Comparison of ENCODE assay signal across 8 mouse cellular contexts in genomic region chr4:103113402-103113801, GRCm38 (mm10). TPM values are rescaled to one million over a fixed set of nuclear protein-coding genes. Genes with fewer than 3 reads are reported as not detected.
DNase-seq lines count a peak whose midpoint lies in the region; ATAC-seq lines count a peak whose summit lies in the region.

No protein-coding gene starts in this region.

- ATAC-seq in CD4-positive, CD25-positive, alpha-beta regulatory T cell, adult 4 months: no peak
- no peak for ATAC-seq in limb, embryonic 13.5 days (ENCODE audit: low FRiP score, low read depth)
- ATAC-seq in stomach, embryonic 16.5 days (ENCODE audit: insufficient read depth, low FRiP score): no peak

- H3K27me3 ChIP-seq in limb, embryonic 13.5 days: no peaks in the 10 kb centered on the region
- H3K27me3 ChIP-seq in stomach, embryonic 16.5 days (ENCODE audit: control insufficient read depth, insufficient read depth, low read length): no peaks in the 10 kb centered on the region

- H3K27ac ChIP-seq in limb, embryonic 13.5 days: peak overlapping the region; percentile 99
- peak overlapping the region; percentile 99 for H3K27ac ChIP-seq in stomach, embryonic 16.5 days (ENCODE audit: low read length)

- H3K4me2 ChIP-seq in limb, embryonic 13.5 days (replicated peaks): peak overlapping the region; percentile 79
- peak overlapping the region; percentile 68 for H3K4me2 ChIP-seq in stomach, embryonic 16.5 days (ENCODE audit: low read depth, low read length)

- H3K9me3 ChIP-seq in limb, embryonic 13.5 days: no peaks in the 10 kb centered on the region
- no peaks in the 10 kb centered on the region for H3K9me3 ChIP-seq in stomach, embryonic 16.5 days (replicated peaks; ENCODE audit: control insufficient read depth, low read length)

- peak overlapping the region; percentile 79 for H3K9ac ChIP-seq in limb, embryonic 13.5 days
- peak overlapping the region; percentile 90 for H3K9ac ChIP-seq in stomach, embryonic 16.5 days (ENCODE audit: low read length)

- WGBS in limb, embryonic 13.5 days: 8% methylated on average over 11 of the region's 11 CpGs
- 4% methylated on average over 11 of the region's 11 CpGs for WGBS in stomach, embryonic 16.5 days

- H3K36me3 ChIP-seq in limb, embryonic 13.5 days: peaks cover 14% of the 10 kb centered on the region
- H3K36me3 ChIP-seq in stomach, embryonic 16.5 days (ENCODE audit: control insufficient read depth, insufficient read depth, low read length): peaks cover 5% of the 10 kb centered on the region; the same call in 1 of the 2 replicates

- peaks cover 20% of the 10 kb centered on the region for H3K4me1 ChIP-seq in limb, embryonic 13.5 days
- H3K4me1 ChIP-seq in stomach, embryonic 16.5 days (ENCODE audit: control insufficient read depth, insufficient read depth, low read length): peaks cover 14% of the 10 kb centered on the region

- DNase-seq in CD4-positive, CD25-positive, alpha-beta regulatory T cell, adult 2 months (ENCODE audit: low read depth, low spot score): peak; percentile 32
- peak; percentile 71 for DNase-seq in retina, adult 2 months (ENCODE audit: low read depth, low spot score)
- DNase-seq in retina, postnatal 1 day: no peak
- DNase-seq in layer of hippocampus, adult 11-12 months (ENCODE audit: low spot score): no peak
- DNase-seq in right cerebral cortex, postnatal 14 days: no peak

- H3K4me3 ChIP-seq in limb, embryonic 13.5 days: peak overlapping the region; percentile 82
- H3K4me3 ChIP-seq in stomach, embryonic 16.5 days (replicated peaks; ENCODE audit: low read length): peak overlapping the region; percentile 77

RNA-seq across cellular contexts. Expression of gene Mier1, which starts 0.8 kb away (rescaled TPM):
- polyA plus RNA-seq in CD4-positive, CD25-positive, alpha-beta regulatory T cell, adult 4 months (2017; shearing (Covaris generic)): 10 to 100 TPM; 77.0 to 89.9 TPM
- 53.1 and 59.0 TPM in 2 replicates for polyA plus RNA-seq in limb, embryonic 13.5 days (2015; fragmentation: Nextera tagmentation; extraction: Ambion mirVana)
- 33.6 and 39.6 TPM in 2 replicates for polyA plus RNA-seq in stomach, embryonic 16.5 days (2015; fragmentation: Nextera tagmentation; extraction: Ambion mirVana)

RNA-seq across cellular contexts. Expression of gene Wdr78, which starts 1.0 kb away (rescaled TPM):
- polyA plus RNA-seq in CD4-positive, CD25-positive, alpha-beta regulatory T cell, adult 4 months (2017; shearing (Covaris generic)): 1 to 10 TPM; 3.2 to 3.4 TPM
- 3.7 and 3.8 TPM in 2 replicates for polyA plus RNA-seq in limb, embryonic 13.5 days (2015; fragmentation: Nextera tagmentation; extraction: Ambion mirVana)
- 1.9 and 2.6 TPM in 2 replicates for polyA plus RNA-seq in stomach, embryonic 16.5 days (2015; fragmentation: Nextera tagmentation; extraction: Ambion mirVana)

Comparison
In these comparisons a context has a peak if more than half of its experiments do, and no peak if none do; other contexts are left out.
1. DNase-seq: peak in CD4-positive, CD25-positive, alpha-beta regulatory T cell, adult 2 months (single experiment) and retina, adult 2 months (single experiment); none in retina, postnatal 1 day (single experiment), layer of hippocampus, adult 11-12 months (single experiment) and right cerebral cortex, postnatal 14 days (single experiment).